Mouse (Mus musculus): ENCODE measurements around the gene Fth1. TPM values are rescaled to one million over a fixed set of nuclear protein-coding genes. Genes with fewer than 3 reads are reported as not detected.

Gene Fth1
- polyA plus RNA-seq, 1 experiment, result 777 TPM

- TF ChIP-seq POLR2A (IDR thresholded peaks at IDR 0.05; ENCODE audit: borderline replicate concordance, extremely low read depth, insufficient read depth, insufficient read length, poor library complexity, severe bottlenecking), result no peak
- TF ChIP-seq CTCF (IDR thresholded peaks at IDR 0.05; ENCODE audit: borderline replicate concordance, extremely low read depth, insufficient read depth, insufficient read length), result no peak
- DNase-seq (ENCODE audit: low read depth), result no peak
Measured at GRCm38 (mm10) chr19:9985190-9985899, 4.9 kb downstream of the Fth1 start.

- no peak for DNase-seq (ENCODE audit: low read depth)
Measured at GRCm38 (mm10) chr19:9985900-9986421, 5.6 kb downstream of the Fth1 start.

GRCm38 (mm10) chr19:9987192-9987591 lies 6.8 kb downstream of the Fth1 start:
- TF ChIP-seq CTCF (IDR thresholded peaks at IDR 0.05; ENCODE audit: borderline replicate concordance, extremely low read depth, insufficient read depth, insufficient read length) (no peak), POLR2A (IDR thresholded peaks at IDR 0.05; ENCODE audit: borderline replicate concordance, extremely low read depth, insufficient read depth, insufficient read length, poor library complexity, severe bottlenecking) (no peak)
- no peak for DNase-seq (ENCODE audit: low read depth)

More at GRCm38 (mm10) chr19:9985900-9986421, 5.6 kb downstream of the Fth1 start:
- TF ChIP-seq POLR2A (IDR thresholded peaks at IDR 0.05; ENCODE audit: borderline replicate concordance, extremely low read depth, insufficient read depth, insufficient read length, poor library complexity, severe bottlenecking) (no peak), CTCF (IDR thresholded peaks at IDR 0.05; ENCODE audit: borderline replicate concordance, extremely low read depth, insufficient read depth, insufficient read length) (no peak)

- TF ChIP-seq CTCF (IDR thresholded peaks at IDR 0.05; ENCODE audit: borderline replicate concordance, extremely low read depth, insufficient read depth, insufficient read length), result no peak
- TF ChIP-seq POLR2A (IDR thresholded peaks at IDR 0.05; ENCODE audit: borderline replicate concordance, extremely low read depth, insufficient read depth, insufficient read length, poor library complexity, severe bottlenecking), result no peak
- DNase-seq (ENCODE audit: low read depth), result no peak
Measured at GRCm38 (mm10) chr19:9987593-9987992, 7.2 kb downstream of the Fth1 start.

- TF ChIP-seq CTCF (IDR thresholded peaks at IDR 0.05; ENCODE audit: borderline replicate concordance, extremely low read depth, insufficient read depth, insufficient read length) (peak; percentile 57; the same call in 1 of the 2 replicates), POLR2A (IDR thresholded peaks at IDR 0.05; ENCODE audit: borderline replicate concordance, extremely low read depth, insufficient read depth, insufficient read length, poor library complexity, severe bottlenecking) (no peak)
- DNase-seq (ENCODE audit: low read depth), result no peak
Measured at GRCm38 (mm10) chr19:9989171-9989883, 8.9 kb downstream of the Fth1 start.

- DNase-seq (ENCODE audit: low read depth), result no peak
- TF ChIP-seq POLR2A (IDR thresholded peaks at IDR 0.05; ENCODE audit: borderline replicate concordance, extremely low read depth, insufficient read depth, insufficient read length, poor library complexity, severe bottlenecking) (no peak), CTCF (IDR thresholded peaks at IDR 0.05; ENCODE audit: borderline replicate concordance, extremely low read depth, insufficient read depth, insufficient read length) (no peak)
Measured at GRCm38 (mm10) chr19:9989884-9990256, 9.5 kb downstream of the Fth1 start.

GRCm38 (mm10) chr19:9991304-9991703 lies 10.9 kb downstream of the Fth1 start:
- TF ChIP-seq CTCF (IDR thresholded peaks at IDR 0.05; ENCODE audit: borderline replicate concordance, extremely low read depth, insufficient read depth, insufficient read length) (peak; percentile 86), POLR2A (IDR thresholded peaks at IDR 0.05; ENCODE audit: borderline replicate concordance, extremely low read depth, insufficient read depth, insufficient read length, poor library complexity, severe bottlenecking) (no peak)
- peak; percentile 79 for DNase-seq (ENCODE audit: low read depth)

- TF ChIP-seq POLR2A (IDR thresholded peaks at IDR 0.05; ENCODE audit: borderline replicate concordance, extremely low read depth, insufficient read depth, insufficient read length, poor library complexity, severe bottlenecking), result no peak
- no peak for TF ChIP-seq CTCF (IDR thresholded peaks at IDR 0.05; ENCODE audit: borderline replicate concordance, extremely low read depth, insufficient read depth, insufficient read length)
- DNase-seq (ENCODE audit: low read depth), result no peak
Measured at GRCm38 (mm10) chr19:9992011-9992958, 11.9 kb downstream of the Fth1 start.

- no peak for TF ChIP-seq POLR2A (IDR thresholded peaks at IDR 0.05; ENCODE audit: borderline replicate concordance, extremely low read depth, insufficient read depth, insufficient read length, poor library complexity, severe bottlenecking)
- peak; percentile 86 for TF ChIP-seq CTCF (IDR thresholded peaks at IDR 0.05; ENCODE audit: borderline replicate concordance, extremely low read depth, insufficient read depth, insufficient read length)
- peak; percentile 87 for DNase-seq (ENCODE audit: low read depth)
Measured at GRCm38 (mm10) chr19:9993036-9993656, 12.7 kb downstream of the Fth1 start.
